Comparison of ENCODE assay signal across 20 mouse cellular contexts in genomic region chr10:61160671-61161070, GRCm38 (mm10). TPM values are rescaled to one million over a fixed set of nuclear protein-coding genes. Genes with fewer than 3 reads are reported as not detected.
DNase-seq lines count a peak whose midpoint lies in the region; ATAC-seq lines count a peak whose summit lies in the region.
"Had no signal": no experiment of that assay in that cellular context is flagged by ENCODE, and none has a peak within 500 bp of the region (broad histone marks: within the 10 kb centered on the region; RNA-seq: fewer than 3 reads in every experiment).

No protein-coding gene starts in this region.

- no peaks in the 10 kb centered on the region for H3K36me3 ChIP-seq in midbrain, embryonic 16.5 days (ENCODE audit: control insufficient read depth, insufficient read depth, low read length)
- H3K36me3 ChIP-seq: limb, embryonic 13.5 days; midbrain, embryonic 12.5 days had no signal

- no peak for ATAC-seq in cerebellum, adult (ENCODE audit: insufficient number of reproducible peaks, low FRiP score, low TSS enrichment)
- ATAC-seq in midbrain, embryonic 16.5 days: no peak
- ATAC-seq: forebrain, embryonic 16.5 days; Patski had no signal

- H3K27ac ChIP-seq in midbrain, embryonic 16.5 days (ENCODE audit: low read length): no peak overlapping the region
- H3K27ac ChIP-seq: limb, embryonic 13.5 days; macrophage; midbrain, embryonic 12.5 days had no signal

- no peaks in the 10 kb centered on the region for H3K4me1 ChIP-seq in midbrain, embryonic 16.5 days (ENCODE audit: control insufficient read depth, insufficient read depth, low read length)
- H3K4me1 ChIP-seq: limb, embryonic 13.5 days; midbrain, embryonic 12.5 days had no signal

- H3K9ac ChIP-seq in midbrain, embryonic 16.5 days (ENCODE audit: low read depth, low read length): no peak overlapping the region
- H3K9ac ChIP-seq: limb, embryonic 13.5 days; midbrain, embryonic 12.5 days had no signal

- peak; percentile 39 for DNase-seq in cerebellum, adult 11-12 months
- peak; percentile 13 for DNase-seq in kidney, adult 11 months
- DNase-seq in kidney, postnatal 10 days: no peak
- peak; percentile 75 for DNase-seq in adrenal gland, postnatal 10 days
- DNase-seq in cerebellum, postnatal 10 days: peak; percentile 70 to 72
- DNase-seq in right cerebral cortex, postnatal 36 days (ENCODE audit: low spot score in 2 of 2): no peak
- DNase-seq: gastrocnemius, postnatal 25 days; lung, adult 2 months; right cerebral cortex, postnatal 4 days had no signal

- no peak overlapping the region for H3K4me2 ChIP-seq in midbrain, embryonic 16.5 days (ENCODE audit: low read length)
- H3K4me2 ChIP-seq: limb, embryonic 13.5 days; midbrain, embryonic 12.5 days had no signal

- H3K9me3 ChIP-seq in midbrain, embryonic 16.5 days (replicated peaks; ENCODE audit: control insufficient read depth, low read length, poor library complexity, severe bottlenecking): no peaks in the 10 kb centered on the region
- H3K9me3 ChIP-seq: limb, embryonic 13.5 days; midbrain, embryonic 12.5 days had no signal

- WGBS in midbrain, embryonic 16.5 days: 83% methylated on average over 4 of the region's 4 CpGs

- no peak overlapping the region for H3K4me3 ChIP-seq in midbrain, embryonic 16.5 days (ENCODE audit: low read depth, low read length)
- H3K4me3 ChIP-seq: limb, embryonic 13.5 days; midbrain, embryonic 12.5 days; myocyte had no signal

- no peaks in the 10 kb centered on the region for H3K27me3 ChIP-seq in midbrain, embryonic 16.5 days (ENCODE audit: control insufficient read depth, insufficient read depth, low read depth, low read length)
- H3K27me3 ChIP-seq: limb, embryonic 13.5 days; Patski had no signal

RNA-seq across cellular contexts. Expression of gene Tbata, which starts 11.1 kb away (rescaled TPM):
- total RNA-seq in adrenal gland, postnatal 10 days (2021): not detected
- polyA plus RNA-seq in midbrain, embryonic 16.5 days (2015; fragmentation: Nextera tagmentation; extraction: Ambion mirVana): 0.16 TPM in 1 of 2 replicates, not detected in the other
- total RNA-seq: gastrocnemius, postnatal 25 days; hematopoietic stem cell, adult 5-6 weeks; neutrophil, adult 5-6 weeks had no signal
- polyA plus RNA-seq: kidney, embryonic 14.5 days; limb, embryonic 13.5 days; macrophage; midbrain, embryonic 12.5 days; myocyte; Patski had no signal

RNA-seq across cellular contexts. Expression of gene Sgpl1, which starts 13.2 kb away (rescaled TPM):
- total RNA-seq in adrenal gland, postnatal 10 days (2021): 10 to 100 TPM; 56.8 to 66.6 TPM
- 42.8 and 45.7 TPM in 2 replicates for polyA plus RNA-seq in midbrain, embryonic 16.5 days (2015; fragmentation: Nextera tagmentation; extraction: Ambion mirVana)

Comparison
In these comparisons a context has a peak if more than half of its experiments do, and no peak if none do; other contexts are left out.
1. DNase-seq: peak in cerebellum, adult 11-12 months (single experiment), kidney, adult 11 months (single experiment), adrenal gland, postnatal 10 days (single experiment) and cerebellum, postnatal 10 days (2 of 2); none in kidney, postnatal 10 days (single experiment) and right cerebral cortex, postnatal 36 days (0 of 2).